Mouse (Mus musculus): ENCODE results near the gene Ppp1ca.

The Ppp1ca gene

DNA sequence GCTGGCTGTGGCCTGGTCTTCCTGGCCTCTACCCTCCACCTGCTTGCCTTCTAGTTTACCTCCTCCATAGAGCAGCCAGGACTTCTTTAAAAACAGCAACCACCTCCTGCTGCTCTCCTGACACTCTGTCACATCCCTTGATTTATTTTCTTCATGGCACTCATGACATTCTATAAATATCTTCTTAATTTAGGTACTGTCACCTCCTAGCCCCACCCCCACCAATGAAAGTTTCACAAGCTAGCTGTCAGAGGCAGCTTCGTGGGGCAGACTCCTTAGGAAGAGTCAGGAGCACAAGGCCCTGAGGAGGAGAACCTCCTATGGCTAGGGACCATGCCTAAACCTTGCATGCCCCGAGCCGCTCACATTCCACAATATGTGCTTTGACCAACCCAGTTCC is 4.6 kb upstream of the Ppp1ca start:
- no peak for DNase-seq

DNA sequence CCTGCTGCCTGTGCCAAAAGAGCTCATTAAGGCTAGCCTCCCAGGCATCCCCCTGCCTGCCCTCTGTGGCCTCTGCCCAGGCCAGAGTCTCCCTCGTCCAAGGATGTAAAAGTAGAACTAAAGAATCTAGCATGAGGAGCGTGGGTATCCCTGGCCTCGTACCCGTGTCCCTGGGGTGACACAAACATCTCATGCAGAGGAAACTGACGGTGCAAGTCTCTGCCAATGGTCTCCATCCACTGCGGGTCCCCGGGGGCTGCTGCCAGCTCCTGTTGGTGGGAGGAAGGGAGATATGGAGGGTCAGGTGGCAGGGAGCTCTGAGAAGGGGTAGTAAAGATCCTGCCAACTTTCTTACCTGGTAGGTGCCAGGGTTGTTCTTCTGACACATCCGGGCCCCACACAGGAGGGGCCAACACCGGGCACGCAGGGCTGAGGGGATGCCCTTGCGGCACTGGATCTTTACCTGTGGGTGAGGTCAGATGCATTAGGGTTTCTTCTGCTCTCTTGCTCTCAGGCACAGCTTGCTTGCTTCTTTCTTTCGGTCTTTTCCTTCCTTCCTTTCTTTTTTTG is 2.7 kb upstream of the Ppp1ca start:
- no peak for DNase-seq

DNA sequence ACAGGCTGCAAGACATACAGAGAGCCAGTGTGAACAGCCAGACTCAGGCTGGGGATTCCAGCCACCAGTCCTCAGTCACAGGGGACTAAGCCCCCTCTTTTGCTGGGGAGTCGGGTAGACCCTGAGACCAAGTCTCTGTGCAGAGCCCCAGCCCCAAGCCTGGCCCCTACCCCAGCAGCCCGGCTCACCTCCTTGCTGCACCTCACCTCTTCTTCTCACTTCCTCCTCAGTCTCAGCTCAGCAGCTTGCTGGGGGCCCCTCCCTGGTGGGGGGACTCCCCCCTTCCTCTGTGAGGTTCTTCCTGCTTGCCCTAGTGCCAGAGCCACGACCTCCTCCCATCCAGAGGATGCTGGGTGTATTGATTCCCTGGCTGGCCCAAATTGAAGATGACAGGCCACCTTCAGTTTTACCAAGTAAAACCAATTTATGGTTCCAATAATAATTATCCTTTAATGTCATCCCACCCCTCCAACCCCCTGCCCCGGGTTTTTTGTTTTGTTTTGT is 982 bp upstream of the Ppp1ca start, which contains the start of gene Tbc1d10c:
Gene Tbc1d10c (minus strand): TSS at position 454 of the 504 bp plus-strand sequence.
- peak; percentile 66 for DNase-seq

DNA sequence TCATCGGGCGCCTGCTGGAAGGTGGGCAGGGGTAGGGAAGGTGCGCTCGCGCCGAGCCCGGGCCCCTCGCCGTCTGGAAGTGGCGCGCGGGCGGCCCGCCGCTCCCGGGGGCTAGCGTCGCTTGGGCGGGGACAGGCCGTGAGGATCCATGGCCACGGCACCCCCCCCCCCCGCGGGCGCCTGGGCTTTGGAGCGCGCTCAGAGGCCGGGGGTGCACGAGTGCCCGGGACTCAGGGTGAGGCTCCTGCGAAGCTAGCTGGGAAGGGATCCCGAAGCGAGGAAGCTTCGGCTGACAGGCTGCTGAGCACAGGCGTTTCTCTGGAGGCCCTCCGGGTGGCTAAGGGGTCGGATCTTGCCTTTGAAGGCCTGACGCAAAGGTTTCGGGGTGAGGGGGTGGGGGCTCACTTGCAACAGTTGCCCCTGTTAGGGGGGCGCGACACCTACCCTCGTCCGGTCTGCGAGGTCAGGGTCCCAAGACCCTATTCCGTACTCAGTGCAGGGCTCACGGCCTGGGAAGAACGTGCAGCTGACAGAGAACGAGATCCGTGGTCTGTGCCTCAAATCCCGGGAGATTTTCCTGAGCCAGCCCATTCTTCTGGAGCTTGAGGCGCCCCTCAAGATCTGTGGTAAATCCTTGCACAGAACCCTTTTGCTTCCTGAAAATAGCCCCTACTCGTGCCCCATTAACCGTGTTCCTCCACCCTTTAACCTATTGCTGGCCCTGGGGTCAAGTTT is 553 bp downstream of the Ppp1ca start:
- DNase-seq: no peak

DNA sequence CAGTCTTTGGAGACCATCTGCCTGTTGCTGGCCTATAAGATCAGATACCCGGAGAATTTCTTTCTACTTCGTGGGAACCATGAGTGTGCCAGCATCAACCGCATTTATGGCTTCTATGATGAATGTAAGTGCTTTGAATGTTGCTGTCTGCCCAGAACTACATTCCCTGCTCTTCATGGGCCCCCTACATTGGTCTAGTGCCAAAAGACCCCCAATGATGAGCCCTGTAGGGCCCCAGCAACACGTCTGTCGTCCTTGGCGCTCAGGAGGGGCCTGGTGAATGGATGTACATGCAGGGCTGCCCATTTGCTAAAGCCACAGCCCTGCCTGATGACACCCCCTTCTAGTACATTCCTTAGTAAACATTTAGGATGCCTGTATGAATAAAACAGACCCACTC is 1.3 kb downstream of the Ppp1ca start:
- DNase-seq: no peak

DNA sequence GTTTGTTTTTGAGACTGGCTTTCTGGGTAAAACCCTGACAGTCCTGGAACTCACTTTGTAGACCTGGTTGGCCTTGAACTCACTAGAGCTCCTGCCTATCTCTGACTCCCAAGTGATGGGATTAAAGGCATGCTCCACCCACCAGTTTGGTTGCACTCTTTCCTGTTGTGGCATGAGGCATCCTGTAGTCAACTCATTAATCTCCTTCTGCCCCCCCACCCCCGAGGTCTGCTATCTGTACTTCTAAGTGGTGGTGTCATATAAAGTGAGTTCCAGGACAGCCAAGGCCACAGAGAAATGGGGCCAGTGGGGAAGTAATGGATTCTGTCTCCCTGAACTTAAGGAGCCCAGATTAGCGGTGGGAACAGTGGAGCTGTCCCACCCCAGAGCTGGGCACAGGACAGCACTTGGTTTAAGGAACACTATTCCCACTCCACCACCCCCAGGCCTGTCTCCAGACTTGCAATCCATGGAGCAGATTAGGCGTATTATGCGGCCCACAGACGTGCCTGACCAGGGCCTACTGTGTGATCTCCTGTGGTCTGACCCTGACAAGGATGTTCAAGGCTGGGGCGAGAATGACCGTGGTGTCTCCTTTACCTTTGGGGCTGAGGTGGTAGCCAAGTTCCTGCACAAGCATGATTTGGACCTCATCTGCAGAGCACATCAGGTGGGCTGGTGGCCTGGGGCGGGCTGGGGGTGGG is 2.3 kb downstream of the Ppp1ca start:
- DNase-seq: no peak

DNA sequence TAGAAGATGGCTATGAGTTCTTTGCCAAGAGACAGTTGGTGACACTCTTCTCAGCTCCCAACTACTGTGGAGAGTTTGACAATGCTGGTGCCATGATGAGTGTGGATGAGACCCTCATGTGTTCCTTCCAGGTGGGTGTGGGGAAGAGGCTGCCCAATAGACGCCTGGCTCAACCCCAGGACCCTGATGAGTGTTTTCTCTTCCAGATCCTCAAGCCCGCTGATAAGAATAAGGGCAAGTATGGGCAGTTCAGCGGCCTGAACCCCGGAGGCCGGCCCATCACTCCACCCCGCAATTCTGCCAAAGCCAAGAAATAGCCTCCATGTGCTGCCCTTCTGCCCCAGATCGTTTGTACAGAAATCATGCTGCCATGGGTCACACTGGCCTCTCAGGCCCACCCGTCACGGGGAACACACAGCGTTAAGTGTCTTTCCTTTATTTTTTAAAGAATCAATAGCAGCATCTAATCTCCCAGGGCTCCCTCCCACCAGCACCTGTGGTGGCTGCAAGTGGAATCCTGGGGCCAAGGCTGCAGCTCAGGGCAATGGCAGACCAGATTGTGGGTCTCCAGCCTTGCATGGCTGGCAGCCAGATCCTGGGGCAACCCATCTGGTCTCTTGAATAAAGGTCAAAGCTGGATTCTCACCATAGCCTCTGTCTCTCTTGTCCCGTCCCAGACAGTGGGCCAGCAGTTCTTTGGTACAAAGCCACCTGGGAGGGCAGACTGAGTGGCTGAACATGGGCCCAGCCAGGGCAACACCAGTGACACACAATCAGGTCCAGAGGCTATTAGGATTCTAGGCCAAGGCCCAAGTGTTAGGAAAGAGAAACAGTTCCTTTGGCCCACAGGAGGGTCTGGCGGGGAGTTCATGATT is 3.1 kb downstream of the Ppp1ca start:
- no peak for DNase-seq

DNA sequence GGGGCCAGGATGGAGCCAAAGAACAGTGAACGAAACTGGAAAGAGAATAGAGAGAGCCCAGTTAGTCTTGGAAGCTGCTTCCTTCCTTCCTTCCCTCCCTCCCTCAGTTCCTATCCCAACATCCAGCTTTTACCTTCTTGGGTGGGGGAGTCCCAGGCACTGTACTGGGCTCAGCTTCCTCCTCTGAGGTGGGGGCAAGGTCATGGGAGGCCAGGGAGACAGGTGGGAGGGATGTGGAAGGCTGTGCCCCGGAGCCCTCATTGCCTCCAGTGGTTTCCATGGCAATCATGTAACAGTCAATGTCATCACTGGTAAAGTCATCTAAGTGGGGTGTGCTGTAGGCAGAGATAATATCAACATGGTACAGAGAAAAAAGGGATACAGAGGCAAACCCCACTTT is 4.2 kb downstream of the Ppp1ca start:
- DNase-seq: no peak

DNA sequence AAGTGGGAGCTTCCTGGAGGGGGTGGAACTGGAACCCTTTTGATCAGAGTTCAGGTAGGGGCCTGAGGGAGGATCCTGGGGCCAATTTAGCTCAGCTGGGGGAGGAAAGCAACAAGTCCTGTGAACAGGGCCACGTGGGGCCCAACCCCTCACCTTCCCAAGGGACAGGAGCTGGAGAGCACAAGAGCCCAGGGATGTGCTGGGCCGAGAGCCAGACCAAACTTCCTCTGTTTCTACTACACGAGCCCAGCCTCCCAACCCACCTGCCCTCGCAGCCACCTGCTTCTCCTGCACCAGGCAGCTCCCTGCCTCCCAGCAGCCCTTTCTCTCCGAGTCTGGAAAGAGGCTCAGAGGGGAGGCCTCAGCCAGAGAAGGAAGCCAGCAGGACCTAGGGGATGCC is 4.7 kb downstream of the Ppp1ca start:
- no peak for DNase-seq

DNA sequence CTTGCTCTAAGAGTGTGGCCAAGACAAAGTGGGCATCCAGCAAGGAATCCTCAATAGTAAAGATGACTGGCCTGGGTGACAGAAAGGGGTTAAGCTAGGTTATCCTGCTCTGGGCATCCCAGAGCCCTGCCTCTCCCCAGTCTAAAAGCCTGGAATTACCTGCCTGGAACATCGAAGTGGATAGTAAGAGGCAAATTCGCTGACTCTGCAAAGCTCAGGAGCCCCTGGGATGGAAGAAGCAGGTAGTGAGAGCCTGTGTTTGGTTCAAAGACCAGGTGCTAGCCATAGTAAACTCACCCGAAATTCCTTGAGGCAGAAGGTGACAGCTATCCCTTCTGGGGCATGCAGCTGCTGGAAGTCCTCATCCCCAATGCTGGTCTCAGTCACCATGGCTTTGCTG is 5.3 kb downstream of the Ppp1ca start:
- no peak for DNase-seq

DNA sequence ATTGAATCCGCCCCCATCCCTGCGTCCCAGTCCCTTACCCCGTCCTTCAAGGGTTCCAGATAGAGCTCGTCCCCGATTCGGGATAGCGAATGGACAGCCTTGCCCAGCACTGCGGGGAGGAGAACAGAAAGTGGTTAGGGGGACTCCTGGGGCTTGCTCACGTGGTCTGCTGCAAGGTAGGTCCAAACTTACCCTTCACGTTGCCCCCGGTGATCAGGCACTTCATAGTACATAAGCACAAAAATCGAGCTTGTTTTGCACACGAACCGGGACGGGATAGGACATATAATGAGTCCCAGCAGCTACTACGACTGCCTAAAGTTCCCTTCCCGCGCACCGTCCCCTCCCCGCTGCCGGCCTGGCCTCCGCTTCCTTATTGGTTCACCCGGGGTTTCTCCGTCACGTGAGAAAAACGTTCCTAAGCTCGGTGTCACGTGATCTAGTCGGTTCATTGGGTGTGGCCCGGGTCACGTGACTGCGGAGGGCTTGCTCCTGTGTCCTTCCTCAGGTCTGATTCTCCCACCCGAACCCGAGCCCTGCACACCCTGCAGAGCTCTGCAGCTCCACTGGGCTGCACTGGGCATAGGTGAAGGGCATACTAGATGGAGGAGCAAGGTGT is 9.5 kb downstream of the Ppp1ca start, which contains the start of gene Rad9a:
Gene Rad9a (minus strand): TSS at position 372 of the 619 bp plus-strand sequence.
- peak; percentile 98 to 99 for DNase-seq

DNA sequence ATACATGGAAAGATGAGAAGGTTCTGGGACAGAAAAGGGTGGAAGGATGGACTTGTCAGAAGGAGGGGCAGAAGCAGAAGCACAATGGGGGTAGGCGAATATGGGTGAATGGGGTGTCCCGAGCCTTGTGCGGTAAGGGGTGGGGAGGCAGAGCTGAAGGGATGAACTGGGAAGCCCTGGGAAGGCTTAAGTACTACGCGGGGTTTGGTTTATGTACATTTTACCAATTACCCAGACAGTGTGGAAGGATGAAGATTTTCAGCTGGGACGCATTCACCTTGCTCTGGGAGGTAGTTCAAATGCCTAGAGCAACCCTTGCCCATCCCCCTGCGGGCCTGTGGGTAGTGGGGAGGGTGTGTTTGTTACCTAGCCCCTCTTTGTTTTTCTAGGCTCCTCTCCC is 10.3 kb downstream of the Ppp1ca start:
- no peak for DNase-seq

DNA sequence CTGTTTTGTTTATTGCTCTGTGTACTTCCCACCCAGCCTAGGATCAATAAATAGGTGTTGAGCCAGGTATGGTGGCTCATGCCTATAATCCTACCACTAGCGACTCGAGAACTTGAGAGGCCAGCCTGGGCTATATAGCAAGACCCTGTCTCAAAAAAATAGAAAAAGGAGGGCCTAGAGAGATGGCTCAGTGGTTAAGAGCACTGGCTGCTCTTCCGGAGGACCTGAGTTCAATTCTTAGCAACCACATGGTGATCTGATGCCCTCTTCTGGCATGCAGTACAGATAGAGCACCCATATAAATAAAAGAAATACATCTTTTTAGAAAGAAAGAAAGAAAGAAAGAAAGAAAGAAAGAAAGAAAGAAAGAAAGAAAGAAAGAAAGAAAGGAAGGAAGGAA is 11.3 kb downstream of the Ppp1ca start:
- no peak for DNase-seq

DNA sequence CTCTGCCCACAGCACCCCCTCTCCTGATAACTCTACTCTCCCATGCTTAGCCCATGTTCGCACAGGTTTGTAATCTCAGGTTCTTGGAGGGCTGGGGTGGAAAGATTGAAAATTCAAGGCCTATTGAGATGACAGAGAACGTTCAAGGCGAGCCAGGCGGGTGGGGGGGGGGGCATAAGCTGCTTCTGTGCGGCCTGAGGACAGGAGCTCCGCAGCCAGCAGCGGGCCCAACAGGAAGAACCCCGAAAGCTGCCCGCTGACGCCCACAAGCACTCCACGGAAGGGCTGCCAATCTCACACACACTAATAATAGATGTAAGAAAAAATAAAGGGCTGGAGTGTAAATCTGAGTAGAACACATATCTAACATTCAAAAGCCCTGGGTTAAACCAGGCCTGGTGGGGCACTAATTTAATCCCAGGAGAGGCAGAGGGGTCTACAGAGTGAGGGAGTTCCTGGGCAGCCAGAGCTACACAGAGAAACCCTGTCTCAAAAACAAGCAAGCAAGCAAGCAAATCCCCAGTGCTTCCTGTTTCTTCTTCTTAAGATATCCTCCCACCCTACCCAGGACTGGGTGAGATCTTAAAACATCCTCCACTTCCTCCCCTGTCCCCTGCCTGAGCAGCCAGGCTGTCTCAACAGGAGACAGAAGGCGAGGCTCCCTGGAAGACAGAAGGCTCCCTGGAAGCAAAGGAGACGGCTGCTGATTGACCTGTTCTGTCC is 11.9 kb downstream of the Ppp1ca start:
- no peak for DNase-seq

DNA sequence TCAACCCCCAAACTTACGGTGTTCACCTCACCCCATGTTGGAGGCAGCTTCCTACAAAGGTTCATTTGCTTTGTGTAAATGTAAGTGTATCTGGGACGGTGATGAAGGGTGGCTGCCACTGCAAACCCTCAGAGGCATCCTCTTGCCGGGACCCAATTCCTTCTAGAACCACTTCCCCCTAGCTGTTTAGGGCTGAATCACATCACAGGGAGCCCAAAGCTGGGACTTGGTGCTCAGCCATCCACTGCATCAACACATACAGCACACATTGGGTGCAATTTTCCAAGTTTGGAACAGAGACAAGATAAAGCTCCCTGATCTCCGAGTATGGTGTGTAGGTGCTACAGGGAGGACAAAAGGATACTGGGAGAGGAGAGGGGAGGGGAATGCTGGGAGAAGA is 13.0 kb downstream of the Ppp1ca start:
- DNase-seq: no peak

DNA sequence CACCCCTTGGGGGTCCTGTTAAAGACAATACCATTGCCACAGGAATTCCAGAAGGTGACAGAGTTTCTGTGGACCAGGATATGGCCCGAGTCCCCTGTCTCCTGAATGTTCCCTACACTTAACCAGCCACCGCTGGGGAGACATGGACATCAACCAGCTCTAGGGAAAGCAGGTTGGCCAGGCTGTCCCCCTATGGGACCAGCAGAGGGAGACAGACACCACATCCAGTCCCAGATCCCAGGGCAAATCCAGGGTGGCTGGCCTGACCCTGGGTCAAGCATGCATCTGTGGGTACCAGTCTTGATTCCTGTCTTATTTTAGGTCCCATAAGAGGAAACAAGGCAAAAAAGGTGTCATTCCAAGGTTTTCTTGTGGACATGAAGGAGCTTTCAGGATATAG is 15.1 kb downstream of the Ppp1ca start:
- DNase-seq: peak; percentile 76 to 83

DNA sequence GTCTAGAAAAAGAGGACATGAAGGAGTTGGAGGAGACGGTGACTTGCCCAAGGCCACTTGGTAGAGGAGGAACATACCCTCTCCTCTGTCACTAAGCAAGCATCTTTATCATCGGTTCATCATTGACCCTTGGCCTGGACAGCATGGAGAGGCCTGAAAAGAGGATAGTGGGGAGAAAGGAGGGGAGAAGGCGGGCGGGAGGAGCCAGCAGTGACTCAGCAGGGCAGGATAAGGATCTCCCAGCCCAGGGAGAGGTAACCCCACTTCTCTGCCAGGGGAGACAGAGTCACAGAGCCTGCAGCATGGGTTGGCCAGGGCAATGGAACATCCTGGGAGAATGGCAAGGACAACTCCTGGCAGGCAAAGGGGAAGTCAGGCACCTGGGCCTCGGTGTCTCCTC is 16.7 kb downstream of the Ppp1ca start:
- no peak for DNase-seq

DNA sequence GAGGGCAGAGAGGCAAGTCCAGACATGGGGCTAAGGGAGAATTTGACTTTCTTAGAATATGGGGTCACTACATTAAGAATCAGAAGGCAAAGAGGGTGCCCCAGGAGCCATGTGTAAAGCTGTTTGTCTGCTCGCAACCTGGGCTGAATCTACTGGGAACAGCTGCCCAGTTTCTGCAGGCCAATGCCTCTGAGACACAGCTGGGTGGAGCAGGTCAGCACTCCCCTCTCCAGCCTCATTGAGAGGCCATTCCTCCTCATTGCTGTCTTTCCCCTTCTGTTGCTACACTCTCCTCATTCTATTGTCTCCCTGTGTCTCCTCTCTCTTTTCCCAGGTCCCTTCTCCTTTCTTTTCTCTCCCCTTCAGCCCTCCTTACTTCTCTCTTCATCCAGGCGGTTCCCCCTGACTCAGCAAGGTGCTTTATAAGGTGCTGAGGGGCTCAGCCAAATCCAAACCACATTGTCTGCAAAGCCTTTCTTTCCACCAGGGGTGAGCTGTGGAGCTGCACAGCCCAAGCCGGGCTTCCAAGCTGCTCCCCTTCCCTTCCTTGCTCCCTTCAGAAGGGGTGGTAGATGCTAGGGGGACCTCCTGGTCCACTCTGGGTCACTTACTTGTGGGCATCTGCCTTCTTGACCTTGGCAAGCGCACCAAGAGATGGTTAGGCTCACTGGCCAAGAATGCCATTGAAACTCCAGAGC is 20.2 kb downstream of the Ppp1ca start:
- DNase-seq: no peak

DNA sequence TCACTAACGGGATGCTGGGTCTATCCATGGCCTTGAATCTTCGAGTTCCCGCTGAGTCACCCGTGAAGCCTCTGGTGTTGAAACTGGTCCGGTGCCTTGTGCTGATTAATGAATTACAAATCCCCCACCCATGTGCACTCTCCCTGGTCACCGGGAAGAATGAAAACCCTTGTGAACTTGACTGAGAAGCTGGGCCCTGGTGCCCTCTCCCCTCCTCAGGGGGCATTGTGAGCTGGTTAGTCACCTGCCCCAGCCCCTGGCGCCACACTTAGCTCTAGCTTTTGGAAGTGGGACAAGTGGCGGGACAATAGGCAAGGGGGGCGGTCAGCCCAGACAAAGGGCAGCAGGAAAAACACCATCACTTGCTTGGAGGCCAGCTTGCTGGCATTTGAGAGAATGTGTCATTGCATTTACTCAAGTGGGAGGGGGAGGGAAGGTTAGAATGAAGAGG is 21.7 kb downstream of the Ppp1ca start:
- peak in 1 of 2 experiments; percentile 52 for DNase-seq

DNA sequence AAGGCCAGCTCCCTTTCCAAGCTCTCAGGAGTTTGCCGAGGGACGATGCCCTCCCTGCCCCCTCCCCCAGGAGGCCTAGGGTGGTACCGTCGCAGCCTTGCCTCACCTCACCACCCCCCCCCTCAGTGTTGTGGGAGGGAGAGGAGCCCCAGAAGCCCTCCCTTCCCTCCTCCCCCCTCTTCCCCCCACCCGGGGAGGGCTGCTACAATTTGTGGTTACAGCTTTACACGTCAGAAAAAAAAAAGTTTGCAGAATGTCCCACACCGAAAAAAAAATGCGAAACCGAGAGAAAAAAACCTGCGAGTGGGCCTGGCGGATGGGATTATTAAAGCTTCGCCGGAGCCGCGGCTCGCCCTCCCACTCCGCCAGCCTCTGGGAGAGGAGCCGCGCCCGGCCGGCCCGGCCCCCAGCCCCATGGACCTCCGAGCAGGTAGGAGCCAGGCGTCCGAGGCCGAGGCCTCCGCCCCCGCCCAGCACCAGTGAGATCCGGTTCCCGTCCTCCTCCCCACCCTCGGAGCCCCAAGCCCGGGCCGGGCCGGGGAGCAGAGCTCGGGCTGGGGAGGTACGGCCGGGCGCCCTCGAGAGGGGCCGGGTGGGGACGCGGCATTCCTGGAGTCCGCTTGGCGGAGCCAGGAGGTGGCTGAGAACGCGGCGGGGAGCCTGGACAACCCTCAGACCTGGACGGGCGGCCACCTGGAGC is 22.4 kb downstream of the Ppp1ca start, which contains the start of the genes Clcf1 and AC109138.7:
Gene Clcf1 (plus strand): TSS at position 168 of the 700 bp plus-strand sequence.
Gene AC109138.7 (plus strand): TSS at position 287 of the 700 bp plus-strand sequence.
- DNase-seq: peak; percentile 68 to 73

Measured in lung, adult 18-20 months (tissue).